9 mouse cellular contexts compared by ENCODE assay signal in the genomic region with DNA sequence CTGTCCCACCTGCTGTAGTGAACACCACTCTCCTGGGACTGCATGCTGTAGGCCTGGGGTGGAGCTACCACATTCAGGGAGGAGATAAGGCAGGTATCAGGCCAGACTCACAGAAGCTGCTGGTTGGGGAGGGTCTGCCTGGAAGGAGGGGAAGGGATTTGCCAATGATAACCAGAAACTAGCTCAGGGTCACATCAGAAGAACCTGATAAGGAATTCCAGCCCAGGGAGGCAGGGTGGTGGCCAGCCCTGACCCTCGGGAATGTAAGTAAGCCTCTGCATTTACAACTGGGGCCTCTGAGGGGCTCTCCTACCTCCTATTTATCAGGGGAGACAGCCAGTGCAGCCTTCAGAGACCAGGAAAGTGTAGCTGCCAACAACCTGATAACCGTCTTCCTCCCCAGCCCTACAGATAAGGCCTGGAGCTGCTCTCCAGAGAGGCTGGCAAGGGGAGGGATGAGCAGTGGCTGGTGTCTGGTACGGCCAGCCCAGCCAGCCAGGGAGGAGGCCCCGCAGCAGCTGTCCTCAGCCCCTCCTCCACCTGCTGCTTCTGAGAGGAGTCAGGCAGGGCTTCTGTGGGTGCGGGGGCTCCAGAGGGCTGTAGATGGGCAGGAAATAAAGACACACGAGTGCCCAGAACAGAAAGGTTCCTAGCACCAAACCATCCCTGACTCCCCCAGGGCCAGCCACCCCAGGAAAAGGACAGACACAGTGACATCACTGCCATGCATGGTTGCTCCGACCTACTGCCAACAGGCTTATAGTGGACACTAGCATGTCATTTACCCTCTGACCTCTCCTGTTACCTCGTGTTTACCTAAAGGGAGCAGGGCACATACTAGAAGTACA. TPM values are rescaled to one million over a fixed set of nuclear protein-coding genes. Genes with fewer than 3 reads are reported as not detected.
DNase-seq lines count a peak whose midpoint lies in the region; ATAC-seq and TF ChIP-seq lines count a peak whose summit lies in the region.
"Had no signal": no experiment of that assay in that cellular context is flagged by ENCODE, and none has a peak within 500 bp of the region (broad histone marks: within the 10 kb centered on the region; RNA-seq: fewer than 3 reads in every experiment).

No protein-coding gene starts in this region.

- 10% methylated on average over 8 of the region's 8 CpGs for WGBS in stomach, embryonic 15.5 days
- 33% methylated on average over 8 of the region's 8 CpGs for WGBS in hindbrain, postnatal 0 days

- peaks cover 16% of the 10 kb centered on the region for H3K36me3 ChIP-seq in stomach, embryonic 15.5 days
- peaks cover 27% of the 10 kb centered on the region for H3K36me3 ChIP-seq in hindbrain, postnatal 0 days (ENCODE audit: insufficient read depth, low read length)

- no peaks in the 10 kb centered on the region for H3K27me3 ChIP-seq in stomach, embryonic 15.5 days (replicated peaks)
- no peaks in the 10 kb centered on the region for H3K27me3 ChIP-seq in hindbrain, postnatal 0 days (ENCODE audit: insufficient read depth, low read length)

- intact Hi-C loops in left cerebral cortex, postnatal 4 days (cut with DNase I): no loop called here

- no peak for TF ChIP-seq CTCF in layer of hippocampus, adult 2 months (conservative IDR thresholded peaks at IDR 0.05)
- no peak for TF ChIP-seq CTCF in hindbrain, postnatal 0 days (IDR thresholded peaks at IDR 0.05; ENCODE audit: low read depth)

- peak in 1 of 2 experiments; percentile 25 for DNase-seq in layer of hippocampus, adult 2 months (ENCODE audit: low spot score in 2 of 2)
- no peak for DNase-seq in layer of hippocampus, adult 9-10 months (ENCODE audit: low spot score)
- DNase-seq in brain, adult 2 months (ENCODE audit: low read depth, low spot score): peak; percentile 83
- DNase-seq in left cerebral cortex, postnatal 4 days: peak; percentile 32
- no peak for DNase-seq in cerebellum, adult 11-12 months
- no peak for DNase-seq in hindbrain, postnatal 0 days (ENCODE audit: low spot score)

- H3K4me1 ChIP-seq in stomach, embryonic 15.5 days: peaks cover 37% of the 10 kb centered on the region
- H3K4me1 ChIP-seq in hindbrain, postnatal 0 days (ENCODE audit: insufficient read depth, low read length): peaks cover 15% of the 10 kb centered on the region

- H3K9me3 ChIP-seq in stomach, embryonic 15.5 days: no peaks in the 10 kb centered on the region
- no peaks in the 10 kb centered on the region for H3K9me3 ChIP-seq in hindbrain, postnatal 0 days (ENCODE audit: low read length)

- peak overlapping the region; percentile 77 for H3K4me2 ChIP-seq in stomach, embryonic 15.5 days
- H3K4me2 ChIP-seq in hindbrain, postnatal 0 days (ENCODE audit: low read depth, low read length): no peak overlapping the region

- H3K4me3 ChIP-seq in layer of hippocampus, adult 2 months: no peak overlapping the region; the same call in 1 of the 2 replicates
- peak overlapping the region; percentile 49; the same call in 1 of the 2 replicates for H3K4me3 ChIP-seq in stomach, embryonic 15.5 days (replicated peaks)
- no peak overlapping the region for H3K4me3 ChIP-seq in hindbrain, postnatal 0 days (ENCODE audit: low read length)

- ATAC-seq in erythroblast, adult 5-6 weeks (replicated peaks; ENCODE audit: low FRiP score, poor library complexity, severe bottlenecking): peak; percentile 66
- peak; percentile 78 for ATAC-seq in stomach, embryonic 15.5 days (ENCODE audit: insufficient read depth, low FRiP score, low read depth)
- no peak for ATAC-seq in hindbrain, postnatal 0 days

- H3K27ac ChIP-seq in layer of hippocampus, adult 2 months: peak overlapping the region; percentile 89
- peak overlapping the region; percentile 75 for H3K27ac ChIP-seq in stomach, embryonic 15.5 days
- H3K27ac ChIP-seq in hindbrain, postnatal 0 days: no peak overlapping the region

- H3K9ac ChIP-seq in stomach, embryonic 15.5 days: no peak overlapping the region
- H3K9ac ChIP-seq in hindbrain, postnatal 0 days (replicated peaks; ENCODE audit: low read length): no peak overlapping the region

RNA-seq across cellular contexts. Expression of a gene that starts 2.1 kb away (rescaled TPM):
- 1 to 10 TPM; 6.3 to 7.8 TPM for total RNA-seq in layer of hippocampus, adult 2 months (2021)
- total RNA-seq in erythroblast, adult 5-6 weeks (2015; ENCODE audit: low replicate concordance): 5.4 and 12.5 TPM in 2 replicates
- total RNA-seq in erythroblast, adult 5-6 weeks (2017; ENCODE audit: low replicate concordance): 9.6 and 11.4 TPM in 2 replicates
- total RNA-seq in left cerebral cortex, postnatal 4 days (2021): 1 to 10 TPM; 2.0 to 2.1 TPM
- 62.3 and 73.8 TPM in 2 replicates for polyA plus RNA-seq in stomach, embryonic 15.5 days (2015; fragmentation: Nextera tagmentation; extraction: Ambion mirVana)
- total RNA-seq in hindbrain, postnatal 0 days (2014; rRNA removed): 12.4 and 20.7 TPM in 2 replicates
- polyA plus RNA-seq in hindbrain, postnatal 0 days (2015; fragmentation: Nextera tagmentation; extraction: Ambion mirVana): 17.1 and 17.7 TPM in 2 replicates

RNA-seq across cellular contexts. Expression of a gene that starts 12.4 kb away (rescaled TPM):
- total RNA-seq in layer of hippocampus, adult 2 months (2021): 10 to 100 TPM; 65.4 to 70.3 TPM
- total RNA-seq in erythroblast, adult 5-6 weeks (2015; ENCODE audit: low replicate concordance): 3.6 and 5.4 TPM in 2 replicates
- 4.5 and 29.4 TPM in 2 replicates for total RNA-seq in erythroblast, adult 5-6 weeks (2017; ENCODE audit: low replicate concordance)
- 10 to 100 TPM; 54.2 to 59.9 TPM for total RNA-seq in left cerebral cortex, postnatal 4 days (2021)
- 20.9 and 23.5 TPM in 2 replicates for polyA plus RNA-seq in stomach, embryonic 15.5 days (2015; fragmentation: Nextera tagmentation; extraction: Ambion mirVana)
- 24.2 and 32.1 TPM in 2 replicates for total RNA-seq in hindbrain, postnatal 0 days (2014; rRNA removed)
- polyA plus RNA-seq in hindbrain, postnatal 0 days (2015; fragmentation: Nextera tagmentation; extraction: Ambion mirVana): 17.6 and 22.0 TPM in 2 replicates

RNA-seq across cellular contexts. Expression of a gene that starts 18.5 kb away (rescaled TPM):
- total RNA-seq in layer of hippocampus, adult 2 months (2021): 1 to 10 TPM; 1.2 to 1.4 TPM
- total RNA-seq in erythroblast, adult 5-6 weeks (2015; ENCODE audit: low replicate concordance): not detected in 2 replicates
- total RNA-seq in erythroblast, adult 5-6 weeks (2017; ENCODE audit: low replicate concordance): not detected in 2 replicates
- total RNA-seq in left cerebral cortex, postnatal 4 days (2021): under 1 TPM; 0.22 to 0.30 TPM
- polyA plus RNA-seq in stomach, embryonic 15.5 days (2015; fragmentation: Nextera tagmentation; extraction: Ambion mirVana): 0.14 TPM in 1 of 2 replicates, not detected in the other
- total RNA-seq in hindbrain, postnatal 0 days (2014; rRNA removed): not detected in 2 replicates
- polyA plus RNA-seq in hindbrain, postnatal 0 days (2015; fragmentation: Nextera tagmentation; extraction: Ambion mirVana): not detected in 2 replicates
- polyA plus RNA-seq: large intestine, adult 2 months had no signal

RNA-seq across cellular contexts. Expression of a gene that starts 49.0 kb away (rescaled TPM):
- total RNA-seq in layer of hippocampus, adult 2 months (2021): 10 to 100 TPM; 31.6 to 34.8 TPM
- 1.9 and 6.1 TPM in 2 replicates for total RNA-seq in erythroblast, adult 5-6 weeks (2015; ENCODE audit: low replicate concordance)
- total RNA-seq in erythroblast, adult 5-6 weeks (2017; ENCODE audit: low replicate concordance): 5.0 and 11.9 TPM in 2 replicates
- 10 to 100 TPM; 22.5 to 23.1 TPM for total RNA-seq in left cerebral cortex, postnatal 4 days (2021)
- 14.1 and 15.8 TPM in 2 replicates for polyA plus RNA-seq in stomach, embryonic 15.5 days (2015; fragmentation: Nextera tagmentation; extraction: Ambion mirVana)
- total RNA-seq in hindbrain, postnatal 0 days (2014; rRNA removed): 11.2 and 11.7 TPM in 2 replicates
- 11.6 and 13.9 TPM in 2 replicates for polyA plus RNA-seq in hindbrain, postnatal 0 days (2015; fragmentation: Nextera tagmentation; extraction: Ambion mirVana)

RNA-seq across cellular contexts. Expression of a gene that starts 49.1 kb away (rescaled TPM):
- total RNA-seq in layer of hippocampus, adult 2 months (2021): 10 to 100 TPM; 17.2 to 18.3 TPM
- 2.9 and 9.2 TPM in 2 replicates for total RNA-seq in erythroblast, adult 5-6 weeks (2015; ENCODE audit: low replicate concordance)
- total RNA-seq in erythroblast, adult 5-6 weeks (2017; ENCODE audit: low replicate concordance): 2.1 and 3.5 TPM in 2 replicates
- total RNA-seq in left cerebral cortex, postnatal 4 days (2021): 10 to 100 TPM; 15.1 to 17.0 TPM
- polyA plus RNA-seq in stomach, embryonic 15.5 days (2015; fragmentation: Nextera tagmentation; extraction: Ambion mirVana): 11.5 and 13.8 TPM in 2 replicates
- total RNA-seq in hindbrain, postnatal 0 days (2014; rRNA removed): 15.1 and 25.7 TPM in 2 replicates
- 10.6 and 13.1 TPM in 2 replicates for polyA plus RNA-seq in hindbrain, postnatal 0 days (2015; fragmentation: Nextera tagmentation; extraction: Ambion mirVana)

Comparison
In these comparisons a context has a peak if more than half of its experiments do, and no peak if none do; other contexts are left out.
1. DNase-seq: peak in brain, adult 2 months (single experiment) and left cerebral cortex, postnatal 4 days (single experiment); none in layer of hippocampus, adult 9-10 months (single experiment), cerebellum, adult 11-12 months (single experiment) and hindbrain, postnatal 0 days (single experiment).